Mouse (Mus musculus) layer of hippocampus, postnatal 14 days (tissue): Measurements from ENCODE around the gene Ms4a3. TPM values are rescaled to one million over a fixed set of nuclear protein-coding genes. Genes with fewer than 3 reads are reported as not detected.

Source experiments
- DNase-seq, 2 experiments: peaks; one replicate each; pipeline ENCODE4 v3.0.0; 2021 to 2022; ENCODE audit warnings: low spot score in 2 of 2, mixed read lengths in 1 of 2
- long read RNA-seq, 2 experiments: library from polyadenylated mRNA; stranded (forward); transcript quantifications; one replicate each; pipeline ENCODE4 v2.0.0; 2021
- total RNA-seq, 2 experiments: library from RNA; stranded (reverse); gene quantifications; 2 replicates each; pipeline ENCODE4 v1.2.3; 2021

The Ms4a3 gene
- total RNA-seq: not detected
- long read RNA-seq, experiment 1: 0 reads
- long read RNA-seq, experiment 2: 0 reads

- DNase-seq: no peak
These were observed at the start of gene Ms4a3 for GRCm38 (mm10) chr19:11640732-11641131. Gene Ms4a3, minus strand, starts transcription at chr19:11640851.

- no peak for DNase-seq
These were observed 20.9 kb upstream of the Ms4a3 start for GRCm38 (mm10) chr19:11661562-11661961.

DNA sequence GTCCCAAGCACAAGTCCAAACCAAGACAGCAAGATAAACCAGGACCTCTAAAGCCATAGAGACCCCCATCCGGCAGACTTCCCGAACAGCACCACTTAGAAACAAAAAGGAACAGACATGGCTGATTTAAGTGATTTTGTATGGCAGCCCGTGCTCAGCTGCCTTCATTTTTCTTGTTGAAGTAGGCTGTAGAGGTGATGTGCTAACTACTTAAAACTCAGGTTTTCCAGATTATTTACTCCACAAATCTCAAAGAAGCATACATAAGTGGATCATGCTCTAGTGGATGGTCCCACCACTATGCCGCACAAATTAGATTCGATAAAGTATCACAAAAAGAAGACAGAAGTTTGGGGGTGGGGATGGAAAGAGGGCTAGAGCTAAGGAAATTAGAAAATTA lies 19.8 kb upstream of the Ms4a3 start, which contains the start of gene Oosp2:
TSS of gene Oosp2 (minus strand) at position 101 of the 400 bp plus-strand sequence.
- no peak for DNase-seq

DNA sequence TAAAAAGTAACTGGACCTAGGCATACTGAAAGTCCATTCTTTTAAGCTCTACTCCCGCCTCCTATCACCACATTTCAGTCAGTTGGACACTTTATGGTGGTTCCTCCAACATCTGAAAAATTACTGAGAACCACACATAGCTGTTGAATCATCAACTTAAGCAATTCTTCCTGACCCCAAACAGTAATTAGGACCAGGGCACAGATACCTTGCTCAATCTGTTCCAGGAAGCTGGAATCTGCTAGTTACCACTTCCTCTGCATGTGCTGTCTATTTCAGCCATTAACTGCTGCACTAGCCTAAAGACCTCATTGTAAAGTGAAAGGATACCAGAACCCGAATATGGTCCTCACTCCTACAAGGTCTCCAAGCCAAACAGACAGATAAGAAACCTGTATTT lies 18.5 kb upstream of the Ms4a3 start:
- DNase-seq: no peak

- DNase-seq: no peak
These were observed 8.9 kb upstream of the Ms4a3 start for GRCm38 (mm10) chr19:11649564-11649963.

DNA sequence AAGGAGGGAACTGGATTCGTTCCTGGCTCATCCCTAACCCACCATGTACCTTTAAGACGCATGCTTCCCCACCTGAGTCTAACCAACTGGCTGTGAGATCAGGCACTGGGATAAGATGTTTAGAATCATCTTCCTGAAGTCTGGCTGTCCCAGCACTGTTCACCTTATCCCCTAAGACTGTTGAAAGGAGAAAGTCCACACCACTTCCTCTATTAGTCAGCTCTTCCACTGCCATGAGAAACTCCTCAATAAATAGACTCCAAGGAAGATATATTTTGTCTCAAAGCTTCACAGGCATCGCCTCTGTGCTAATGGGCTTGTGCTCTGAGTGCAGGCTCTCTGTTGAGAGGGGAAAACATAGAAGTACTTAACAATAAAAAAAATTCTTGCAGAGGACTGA lies 5.5 kb upstream of the Ms4a3 start:
- DNase-seq: no peak

GRCm38 (mm10) chr19:11639038-11639437 lies 1.6 kb downstream of the Ms4a3 start:
- no peak for DNase-seq

DNA sequence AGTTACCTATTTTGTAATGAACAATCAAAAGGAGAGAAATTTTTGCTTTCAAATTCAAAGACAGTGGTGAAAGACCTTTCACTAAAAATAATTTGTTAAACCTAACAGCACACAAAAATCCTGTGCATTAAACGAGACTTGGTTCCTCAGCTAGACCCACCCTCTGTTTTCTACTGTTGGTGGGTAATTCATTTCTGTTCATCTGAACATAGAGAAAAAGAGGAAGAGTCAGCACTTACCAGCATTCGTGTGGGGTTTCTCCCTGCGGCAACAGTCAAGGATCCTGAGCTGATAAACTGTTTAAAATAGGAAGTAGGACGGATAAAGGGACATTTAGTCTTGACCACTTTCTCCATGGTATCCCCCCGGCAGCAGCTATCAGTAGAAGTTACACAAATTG lies 5.1 kb downstream of the Ms4a3 start:
- DNase-seq: no peak

DNA sequence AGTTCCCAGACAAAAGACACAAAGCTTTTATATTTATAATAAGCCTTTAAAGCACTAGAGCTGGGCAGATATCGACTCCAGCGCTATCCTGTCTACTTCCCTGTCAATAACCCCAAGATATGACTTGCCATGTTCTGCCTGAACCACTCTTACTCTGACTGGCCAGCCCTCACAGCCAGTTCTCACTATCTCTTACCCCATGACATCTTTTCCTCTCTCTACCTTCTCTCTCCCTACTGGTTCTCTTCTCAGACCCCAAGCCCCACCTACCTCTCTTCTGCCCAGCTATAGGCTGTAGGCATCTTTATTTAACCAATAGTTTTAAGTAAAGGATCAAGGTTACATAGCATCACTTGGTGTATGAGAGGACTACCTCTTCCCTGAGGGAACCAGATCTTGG lies 6.3 kb downstream of the Ms4a3 start:
- no peak for DNase-seq

GRCm38 (mm10) chr19:11633732-11634131 lies 6.9 kb downstream of the Ms4a3 start:
- DNase-seq: no peak

GRCm38 (mm10) chr19:11625231-11625630 lies 15.4 kb downstream of the Ms4a3 start:
- DNase-seq: no peak

DNA sequence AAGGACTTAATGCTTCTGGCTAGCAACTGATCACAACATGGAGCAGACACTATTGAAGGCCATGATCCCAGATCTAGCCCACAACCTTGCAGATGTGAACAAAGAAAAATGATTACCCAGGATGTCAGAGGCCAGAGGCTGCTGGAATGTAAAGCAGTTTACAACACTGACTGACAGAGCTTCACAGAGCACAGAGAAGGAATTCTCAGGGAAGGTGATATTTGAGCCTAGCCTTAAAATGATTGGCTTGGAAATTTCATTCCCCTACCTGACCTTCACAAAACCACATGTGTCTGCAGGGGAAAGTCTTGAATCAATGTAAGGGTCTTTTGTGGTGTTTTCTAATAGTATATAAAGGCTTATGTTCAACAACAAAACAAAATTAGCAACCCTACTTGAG lies 15.9 kb downstream of the Ms4a3 start:
- DNase-seq: no peak

DNA sequence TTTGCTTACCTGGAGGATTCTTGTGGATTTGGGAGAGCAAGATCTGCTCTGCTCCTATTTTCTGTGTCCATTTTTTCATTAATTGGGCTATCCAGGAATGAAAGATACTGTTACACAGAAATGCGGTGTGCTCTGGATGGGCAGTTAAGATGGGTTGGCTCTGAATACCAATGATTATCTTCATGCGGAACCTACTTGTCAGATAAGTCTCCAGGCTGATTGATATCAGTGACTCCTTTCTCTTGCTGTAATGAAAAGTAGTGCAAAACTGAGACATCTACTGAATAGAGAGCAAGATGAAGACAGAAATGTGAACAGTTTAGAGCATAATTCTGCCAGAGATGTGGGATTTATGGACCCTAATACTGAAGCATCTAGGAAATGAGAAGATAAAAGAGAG lies 17.1 kb downstream of the Ms4a3 start, which contains the start of gene Ms4a2:
TSS of gene Ms4a2 (minus strand) at position 169 of the 400 bp plus-strand sequence.
- DNase-seq: no peak

- DNase-seq: no peak
These were observed 22.7 kb downstream of the Ms4a3 start for GRCm38 (mm10) chr19:11617983-11618382.

GRCm38 (mm10) chr19:11614805-11615204 lies 25.8 kb downstream of the Ms4a3 start:
- no peak for DNase-seq

DNA sequence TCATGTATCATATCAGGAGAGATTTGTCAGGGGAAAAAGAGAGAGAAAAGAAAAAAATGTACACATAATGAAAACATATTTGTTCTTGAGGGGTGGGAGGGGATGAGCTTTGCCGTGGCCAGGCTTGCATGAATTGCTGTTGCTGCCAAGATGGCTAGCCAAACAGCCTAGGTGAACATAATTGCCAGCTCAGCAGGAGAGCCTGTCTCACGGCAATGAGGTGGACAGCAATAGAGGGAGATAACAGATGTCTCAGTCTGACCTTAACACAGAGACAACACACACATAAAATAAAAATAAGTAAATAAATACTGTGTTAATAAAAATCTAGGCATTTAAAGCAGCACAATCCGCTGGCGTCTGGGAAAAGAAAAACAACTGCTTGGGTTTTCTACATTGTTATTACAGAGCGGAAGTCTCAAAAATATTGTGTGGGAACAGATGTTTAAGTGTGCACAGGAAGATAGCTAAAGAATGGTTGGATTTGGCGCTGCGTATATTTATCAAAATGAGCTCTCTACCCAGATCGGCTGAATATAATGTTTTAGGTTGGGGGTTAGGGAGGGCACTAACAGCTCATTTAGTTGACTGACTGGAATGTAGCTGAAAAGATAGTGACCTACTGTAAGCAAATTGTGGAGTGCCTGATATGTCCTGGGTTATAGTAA lies 26.7 kb downstream of the Ms4a3 start:
- no peak for DNase-seq

DNA sequence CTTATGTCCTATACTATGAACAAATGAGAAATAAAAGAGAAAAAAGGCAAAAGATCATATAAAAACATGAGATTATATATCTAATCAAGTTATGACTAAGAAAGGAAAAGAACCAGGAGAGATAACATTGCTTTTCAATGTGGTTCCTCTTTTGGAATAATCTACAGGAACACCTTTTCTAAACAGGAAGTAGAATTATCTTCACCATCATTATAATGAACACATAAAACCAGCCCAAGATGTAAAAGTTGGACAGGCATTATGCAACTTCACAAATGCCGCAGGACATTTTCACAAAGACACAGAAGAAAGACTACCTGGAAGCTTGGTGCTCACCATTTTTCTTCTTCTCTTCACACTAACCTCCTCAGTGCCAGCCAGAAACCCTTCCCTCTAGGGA lies 27.6 kb downstream of the Ms4a3 start:
- no peak for DNase-seq

- DNase-seq: no peak
These were observed 28.4 kb downstream of the Ms4a3 start for GRCm38 (mm10) chr19:11612293-11612692.

DNA sequence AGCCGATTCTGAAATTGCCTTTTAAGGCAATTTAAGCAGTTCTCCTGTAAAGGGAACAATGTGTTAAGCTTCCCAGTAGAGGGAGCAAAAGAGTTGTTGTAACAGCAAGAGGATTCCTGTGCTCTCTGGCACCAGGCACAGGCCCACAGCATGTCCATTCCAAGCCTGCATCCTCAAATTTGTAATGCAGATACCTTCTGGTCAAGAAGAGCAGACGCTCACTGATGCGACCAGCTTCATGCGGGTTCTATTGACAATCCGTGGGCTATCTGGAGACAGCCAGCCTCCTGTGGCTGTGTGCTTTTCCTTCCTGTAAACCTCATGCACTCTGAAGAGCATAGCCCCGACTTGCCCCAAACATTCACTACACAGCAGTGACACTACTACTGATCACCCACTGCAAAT lies 29.1 kb downstream of the Ms4a3 start:
- peak; percentile 15 to 56 for DNase-seq

DNA sequence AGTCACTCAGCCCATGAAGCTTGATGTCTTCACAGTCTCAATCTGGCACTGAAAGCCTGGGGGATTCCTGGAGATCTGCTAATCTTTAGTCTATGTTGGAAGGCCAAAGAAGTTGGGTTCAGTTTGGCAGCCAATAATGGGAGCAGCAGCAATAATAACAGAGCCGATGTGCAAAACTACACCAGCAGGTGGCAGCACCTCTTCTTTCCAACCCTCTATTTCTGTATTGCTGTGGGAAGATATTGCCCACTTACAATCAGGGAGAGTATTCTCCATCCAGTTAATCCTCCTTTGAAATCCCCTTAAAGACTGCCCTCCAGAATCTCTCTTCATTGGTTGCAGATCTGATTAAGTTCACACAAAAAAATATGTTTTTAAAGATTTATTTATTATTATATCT lies 32.5 kb downstream of the Ms4a3 start:
- DNase-seq: peak; percentile 25 to 30

GRCm38 (mm10) chr19:11604603-11605002 lies 36.0 kb downstream of the Ms4a3 start, which contains the start of gene Ms4a6d:
Gene Ms4a6d, minus strand, starts transcription at chr19:11604849.
- no peak for DNase-seq

GRCm38 (mm10) chr19:11602026-11602425 lies 38.6 kb downstream of the Ms4a3 start:
- peak; percentile 16 to 36 for DNase-seq

DNA sequence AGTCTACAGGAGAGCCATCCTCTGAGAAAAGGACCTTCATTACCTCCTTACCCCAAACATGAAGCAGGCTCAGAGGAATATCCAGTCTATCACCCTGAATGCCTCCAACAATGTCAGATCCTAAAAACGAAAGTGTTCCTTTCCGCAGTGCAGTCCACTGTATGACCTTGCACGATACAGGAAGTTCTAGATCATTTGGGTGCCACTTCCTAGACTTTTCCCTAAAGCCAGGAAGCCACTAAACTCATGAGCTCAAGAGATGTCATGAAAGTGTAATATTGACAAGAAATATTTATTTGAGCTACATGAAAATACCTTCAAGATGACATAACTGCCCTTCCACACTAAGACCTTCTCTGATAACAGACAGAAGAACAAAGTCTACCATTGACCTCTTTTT lies 39.3 kb downstream of the Ms4a3 start:
- DNase-seq: no peak
